Mouse (Mus musculus) cerebral cortex, adult 2 months (tissue): ENCODE measurements around the gene Naa16.

Experiments
- WGBS: fragments of 180-500 bp; shearing (Covaris S2); methylation state at CpG from one replicate; pipeline ENCODE4 v1.1.7; 2018; 5-methylcytosine and 5-hydroxymethylcytosine counted together

The Naa16 gene

DNA sequence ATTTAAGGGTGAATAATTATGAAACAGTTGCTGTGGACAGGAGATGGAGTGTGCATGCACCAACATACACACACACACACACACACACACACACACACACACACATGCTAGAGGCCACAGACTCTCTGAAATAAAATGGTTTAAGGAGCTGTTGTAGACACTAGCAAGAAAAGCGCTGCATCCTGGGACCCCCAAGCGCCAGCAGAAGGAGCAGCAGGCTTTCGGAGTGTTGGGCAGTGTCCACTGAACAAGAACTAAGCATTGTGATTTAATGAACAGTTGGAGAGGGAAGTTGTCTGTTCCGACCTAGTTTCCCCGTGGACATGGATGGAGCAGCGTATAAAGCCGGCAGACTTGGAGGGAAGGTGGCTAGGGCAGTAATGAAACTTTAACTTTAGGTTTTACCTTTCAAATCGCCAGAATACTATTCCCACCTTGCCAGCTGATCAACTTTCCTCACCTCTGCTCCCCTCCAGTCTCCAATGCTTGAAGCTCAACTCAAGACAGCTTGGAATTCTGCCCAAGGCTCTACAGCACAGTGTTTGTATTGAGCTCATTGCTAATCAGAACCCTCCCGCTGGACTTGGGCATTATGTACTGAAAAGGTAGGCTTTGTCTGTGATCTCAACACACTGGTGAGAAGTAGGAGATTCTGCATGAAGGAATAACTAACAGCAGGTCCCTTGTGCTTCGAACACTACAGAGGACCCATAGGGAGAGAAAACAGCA, 66.3 kb downstream of the Naa16 start:
- WGBS = 47% methylated on average over 10 of the region's 10 CpGs

DNA sequence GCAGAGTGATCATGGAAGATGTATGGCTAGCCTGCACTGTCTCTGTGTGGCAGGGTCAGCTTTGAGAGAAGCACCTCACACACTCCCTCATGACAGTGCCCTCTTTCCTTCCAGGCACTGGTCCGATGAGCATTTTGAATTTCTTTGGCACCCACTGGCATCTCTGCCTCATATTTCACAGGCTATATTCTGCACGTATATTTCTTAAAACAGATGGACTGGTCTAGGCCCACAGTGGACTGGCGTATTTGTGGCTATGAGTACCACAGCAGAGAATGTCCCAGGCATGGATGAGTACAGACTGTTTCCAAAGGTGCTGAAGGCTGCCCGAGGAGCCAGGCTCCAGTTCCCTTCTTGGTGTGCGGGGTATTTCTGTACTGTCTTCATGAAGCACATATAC, 68.7 kb downstream of the Naa16 start:
- WGBS = 75% methylated on average over 5 of the region's 5 CpGs

DNA sequence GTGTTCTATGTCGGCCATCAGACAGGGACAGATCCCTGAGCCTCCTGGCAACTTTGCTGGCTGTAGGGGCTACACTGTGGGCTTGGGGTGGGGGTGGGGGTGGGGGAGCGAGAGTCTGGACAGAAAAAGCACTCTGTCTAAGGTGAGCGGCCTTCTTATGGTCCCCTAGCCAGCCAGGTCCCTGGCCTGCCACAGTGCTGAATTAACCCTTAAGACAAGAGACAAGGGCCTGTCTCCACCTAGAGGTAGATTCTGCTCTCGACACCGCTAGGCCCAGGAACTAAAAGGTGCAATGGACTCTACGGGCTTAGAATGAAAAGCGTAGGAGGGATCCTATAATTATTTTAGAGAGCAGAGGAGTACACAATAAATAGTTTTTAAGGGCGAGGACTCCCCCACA, 69.4 kb downstream of the Naa16 start:
- 49% methylated on average over 8 of the region's 8 CpGs for WGBS

DNA sequence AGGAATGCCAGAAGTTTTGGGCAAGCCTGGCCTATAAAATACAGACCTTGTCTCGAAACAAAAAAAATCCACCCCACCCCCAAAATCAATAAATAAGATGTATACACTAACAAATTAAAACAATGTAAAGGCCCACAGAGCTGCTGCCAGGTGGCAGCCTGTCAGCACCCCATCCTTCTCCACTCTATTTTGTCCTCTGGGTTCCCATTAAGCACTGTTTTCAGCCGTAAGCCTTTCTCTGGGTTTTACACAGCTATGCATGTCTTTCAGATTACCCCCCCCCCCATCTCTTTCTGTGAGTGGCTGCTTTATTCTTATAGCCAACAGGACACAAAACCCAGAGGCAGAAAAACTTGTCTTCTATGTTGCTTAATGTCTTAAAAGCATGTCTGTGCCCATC, 73.0 kb downstream of the Naa16 start:
- 73% methylated on average over 2 of the region's 2 CpGs for WGBS

DNA sequence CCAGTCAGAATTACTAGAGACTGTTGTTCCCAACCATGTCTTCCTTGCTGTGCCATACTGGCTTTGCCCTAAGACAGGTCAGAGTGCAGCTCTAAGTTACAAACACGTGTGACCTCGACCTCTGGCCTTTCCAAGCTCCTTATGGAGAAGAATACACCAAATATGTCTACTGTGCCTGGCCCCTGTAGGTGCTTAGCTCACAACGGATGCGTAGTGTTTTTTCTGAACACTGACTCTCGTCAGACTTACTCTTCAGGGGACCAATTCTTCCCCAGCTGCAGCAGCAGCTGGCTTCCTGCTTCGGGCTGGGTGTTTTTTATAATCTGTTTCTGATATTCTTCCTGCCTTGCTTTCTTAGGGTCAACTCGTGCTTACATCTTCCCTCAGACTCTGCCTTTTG, 74.7 kb downstream of the Naa16 start:
- WGBS = 72% methylated on average over 7 of the region's 7 CpGs

DNA sequence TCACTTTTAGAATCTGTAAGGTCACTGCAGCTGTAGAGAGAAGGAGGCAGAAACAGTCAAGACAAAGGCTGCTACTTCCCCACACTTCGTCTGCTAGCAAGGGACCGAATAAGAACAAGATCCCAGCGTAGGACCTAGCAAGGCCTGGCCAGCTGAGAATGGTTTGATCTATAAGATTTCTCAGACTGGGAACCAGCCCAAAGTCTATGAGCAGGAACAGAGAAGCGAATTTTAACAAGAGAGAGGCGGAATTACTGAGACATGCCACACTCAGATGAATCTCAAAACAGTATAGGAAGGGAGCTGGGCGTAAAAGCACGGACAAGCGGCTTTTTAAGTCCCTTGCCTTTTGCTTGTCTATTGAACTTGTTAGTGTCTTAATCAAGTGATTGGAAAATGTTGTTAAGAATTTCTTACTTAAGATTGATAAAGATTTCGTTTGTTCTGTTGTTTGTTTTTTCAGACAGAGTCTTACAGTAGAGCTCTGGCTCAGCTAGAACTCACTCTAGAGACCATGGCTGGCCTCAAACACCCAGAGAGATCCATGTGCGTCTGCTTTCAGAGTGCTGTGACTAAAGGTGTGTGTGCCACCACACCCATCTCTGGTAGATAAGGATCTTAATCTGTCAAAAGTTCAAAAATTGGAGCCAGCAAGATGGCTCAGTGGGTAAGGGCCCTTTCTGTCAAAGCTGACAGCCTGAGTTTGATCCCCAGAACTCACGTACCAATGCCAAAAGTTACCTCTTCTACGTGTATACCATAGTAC, 76.2 kb downstream of the Naa16 start:
- WGBS = 62% methylated on average over 12 of the region's 12 CpGs

DNA sequence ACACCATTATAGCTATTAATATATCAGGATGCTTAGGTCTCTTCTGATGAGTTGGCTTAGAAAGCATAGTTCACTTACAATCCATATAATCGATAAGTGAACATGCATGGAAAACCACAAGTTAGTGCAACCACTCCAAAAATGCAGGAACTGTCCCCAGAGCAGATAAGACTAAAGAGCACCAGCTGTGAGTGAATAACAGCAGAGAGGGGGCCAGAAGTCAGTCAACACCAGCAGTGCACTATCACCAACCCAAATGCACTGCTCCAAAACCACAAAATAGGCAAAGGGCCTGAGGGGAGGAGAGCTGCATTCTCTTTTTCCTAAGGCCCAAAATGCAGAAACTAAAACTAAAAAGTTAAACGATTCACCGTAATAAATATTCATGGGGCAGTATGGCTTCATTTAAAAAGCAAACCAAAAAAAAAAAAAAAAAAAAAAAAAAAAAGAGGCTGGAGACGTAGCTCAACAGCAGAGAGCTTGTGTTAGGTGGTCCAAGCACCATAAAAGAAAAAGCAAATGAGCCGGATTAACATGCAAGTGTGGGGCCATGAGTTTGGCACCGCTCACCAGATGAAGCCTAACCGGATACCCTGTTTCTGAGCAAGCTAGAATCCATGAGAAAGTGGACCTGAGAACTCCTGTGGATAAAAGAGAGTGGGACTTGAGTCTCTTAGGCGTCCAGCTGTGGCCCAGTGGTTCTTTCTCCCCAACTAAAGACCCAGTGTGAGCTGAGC, 77.0 kb downstream of the Naa16 start:
- 51% methylated on average over 8 of the region's 8 CpGs for WGBS

DNA sequence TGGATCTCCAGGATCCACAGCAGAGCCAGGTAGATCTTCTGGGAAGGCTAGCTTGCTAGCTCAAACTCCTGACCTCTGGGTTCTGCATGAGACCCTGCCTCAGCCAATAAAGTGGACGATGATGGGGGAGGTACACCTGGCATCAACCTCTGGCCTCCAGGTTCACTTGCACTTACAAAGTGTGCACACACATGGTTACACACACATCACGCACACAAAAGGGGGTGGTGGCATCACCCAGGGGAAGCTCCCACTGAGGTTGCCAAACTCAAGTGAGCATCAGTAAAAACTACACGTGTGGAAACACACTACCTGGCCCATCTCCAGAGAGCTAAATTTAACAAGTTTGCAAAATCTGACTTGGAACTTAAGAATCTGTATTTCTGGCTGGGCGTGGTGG, 77.9 kb downstream of the Naa16 start:
- 65% methylated on average over 4 of the region's 4 CpGs for whole genome bisulfite sequencing

DNA sequence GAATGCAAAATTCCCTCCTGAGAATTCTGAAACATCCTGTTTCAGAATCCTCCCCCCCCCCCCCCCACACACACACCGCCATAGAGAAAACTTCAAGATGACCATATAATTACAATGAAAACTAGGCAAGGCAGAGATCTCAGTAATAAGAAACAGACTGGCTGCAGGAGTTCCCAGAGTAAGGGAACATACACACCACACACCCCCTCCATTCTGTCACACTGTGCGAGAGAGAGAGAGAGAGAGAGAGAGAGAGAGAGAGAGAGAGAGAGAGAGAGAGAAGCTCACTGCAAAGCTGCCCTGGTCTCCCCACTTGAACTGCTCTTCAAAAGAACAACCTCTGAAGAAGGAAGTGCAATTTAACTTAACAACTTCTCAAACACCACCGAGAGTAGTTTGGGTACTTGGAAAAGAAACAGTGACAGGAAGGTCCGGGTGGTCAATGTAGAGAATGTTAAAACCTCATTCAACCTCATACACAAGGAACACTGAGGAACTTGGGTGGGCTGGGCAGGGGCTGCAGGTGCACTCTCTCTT, 78.6 kb downstream of the Naa16 start:
- 33% methylated on average over 4 of the region's 4 CpGs for WGBS

DNA sequence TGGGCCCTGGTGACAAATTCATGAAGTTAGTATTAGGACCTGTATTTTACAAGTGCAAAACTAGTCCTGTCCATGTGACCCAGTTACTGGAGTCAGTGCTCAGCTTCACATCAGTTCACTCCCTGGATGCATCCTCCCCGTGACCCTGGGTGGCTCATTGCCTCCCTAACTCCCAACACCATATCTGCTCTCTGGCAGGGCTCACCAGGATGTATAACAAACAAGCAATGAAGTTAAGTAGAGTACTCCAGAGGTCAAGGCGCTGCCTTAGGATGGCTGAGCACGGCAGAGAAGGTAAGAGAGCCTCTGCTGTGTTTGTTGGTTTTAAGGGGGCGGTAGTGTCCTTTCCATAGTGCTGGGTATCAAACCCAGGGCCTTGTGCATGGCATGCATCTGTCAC, 81.5 kb downstream of the Naa16 start:
- 85% methylated on average over 4 of the region's 4 CpGs for WGBS

DNA sequence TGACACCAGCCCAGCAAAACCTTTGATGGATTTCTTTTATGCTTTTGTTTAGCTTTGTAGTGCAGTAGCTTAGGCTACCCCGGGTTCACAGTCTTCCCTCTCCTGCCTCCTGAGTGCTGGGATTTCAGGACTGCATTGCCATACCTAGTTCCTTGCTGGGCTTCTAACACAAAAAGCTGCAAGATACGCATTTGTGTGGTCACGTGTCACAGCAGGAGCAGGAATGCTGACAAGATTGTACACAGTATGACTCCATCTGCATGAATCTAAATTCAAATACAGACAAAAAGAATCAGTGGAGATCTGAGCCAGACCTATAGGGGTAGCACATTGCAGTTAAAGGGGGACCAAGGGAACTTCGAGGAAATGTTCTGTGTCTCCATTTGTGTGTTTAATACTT, 82.2 kb downstream of the Naa16 start:
- WGBS = 65% methylated on average over 4 of the region's 4 CpGs

DNA sequence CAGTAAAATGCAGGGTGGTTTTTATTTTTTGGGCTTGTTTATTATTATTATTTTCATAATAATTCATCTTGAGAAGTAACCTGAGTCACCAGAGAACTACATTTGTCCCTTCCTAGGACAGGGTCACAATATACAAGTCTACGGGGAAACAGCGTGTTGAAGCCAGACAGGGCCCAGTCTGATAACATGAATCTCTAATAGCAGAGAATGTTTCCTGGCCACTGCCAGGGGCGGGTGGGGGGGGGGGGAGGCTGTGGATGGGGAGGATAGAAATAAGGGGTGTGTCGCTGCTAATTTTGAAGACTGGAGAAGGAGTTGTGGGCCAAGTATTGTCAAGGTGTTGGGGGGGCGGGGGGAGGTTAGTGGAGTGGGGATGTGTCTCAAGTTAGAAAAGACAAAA, 82.7 kb downstream of the Naa16 start:
- WGBS = 90% methylated on average over 5 of the region's 5 CpGs

DNA sequence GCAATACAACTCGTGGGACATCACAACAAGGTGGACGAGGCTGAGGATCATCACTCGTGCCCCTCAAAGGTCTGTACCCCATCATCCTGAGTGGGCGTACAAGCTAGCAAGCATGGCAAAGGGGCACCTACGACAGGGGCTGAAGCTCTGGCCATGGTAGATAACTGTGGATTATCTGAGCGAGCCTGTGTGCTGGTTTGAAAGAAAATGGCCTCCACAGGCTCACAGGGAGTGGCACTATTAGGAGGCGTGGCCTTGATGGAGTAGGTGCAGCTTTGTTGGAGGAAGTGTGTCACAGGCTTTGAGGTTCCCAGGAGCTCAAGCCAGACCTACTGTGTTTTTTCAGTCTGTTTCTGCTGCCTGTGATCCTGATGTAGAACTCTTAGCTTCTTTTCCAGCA, 83.4 kb downstream of the Naa16 start:
- WGBS = 92% methylated on average over 7 of the region's 7 CpGs

DNA sequence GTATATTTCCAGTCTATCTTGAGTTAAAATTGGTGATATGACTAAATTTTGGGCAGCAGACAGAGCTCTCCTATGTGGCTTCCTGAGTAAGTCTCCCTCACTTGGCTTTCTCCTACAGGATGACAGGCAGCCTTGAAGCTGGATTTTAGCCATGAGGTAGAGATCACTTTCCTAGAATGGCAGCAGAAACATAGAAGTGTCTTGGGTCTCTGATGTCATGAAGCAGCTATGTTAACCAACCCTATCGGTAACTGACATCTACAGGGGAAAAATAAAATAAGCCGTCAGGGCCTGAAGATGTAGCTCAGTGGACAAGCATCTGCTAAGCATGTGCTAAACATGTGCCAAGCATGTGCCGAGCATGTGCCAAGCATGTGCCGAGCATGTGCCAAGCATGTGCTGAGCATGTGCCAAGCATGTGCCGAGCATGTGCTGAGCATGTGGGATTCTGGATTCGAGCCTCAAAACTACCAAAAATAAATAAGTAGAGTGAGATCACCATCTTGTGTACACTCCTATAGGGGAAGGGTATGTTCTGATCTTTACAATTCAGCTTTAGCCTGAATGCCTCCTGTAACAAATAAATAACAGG, 85.6 kb downstream of the Naa16 start:
- 82% methylated on average over 6 of the region's 6 CpGs for WGBS

DNA sequence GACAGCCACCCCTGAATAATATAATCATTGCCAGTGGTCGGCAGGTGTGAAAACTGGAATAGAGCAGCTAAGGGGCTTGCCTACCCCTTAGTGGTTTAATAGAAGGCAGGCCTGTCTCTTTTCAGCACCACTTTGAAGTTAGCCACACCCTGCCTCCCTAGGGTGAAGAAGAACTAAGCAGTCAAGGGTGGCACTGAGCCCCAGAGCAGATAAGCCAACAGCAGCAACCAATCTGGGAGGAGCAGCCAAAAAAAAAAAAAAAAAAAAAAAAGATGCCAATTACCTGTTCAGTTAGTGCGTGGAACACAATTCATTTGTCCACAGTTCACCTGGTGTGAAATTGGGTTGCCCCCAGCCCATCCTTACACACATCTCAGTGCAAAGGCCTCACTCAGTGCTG, 87.4 kb downstream of the Naa16 start:
- WGBS = 94% methylated on average over 2 of the region's 2 CpGs

DNA sequence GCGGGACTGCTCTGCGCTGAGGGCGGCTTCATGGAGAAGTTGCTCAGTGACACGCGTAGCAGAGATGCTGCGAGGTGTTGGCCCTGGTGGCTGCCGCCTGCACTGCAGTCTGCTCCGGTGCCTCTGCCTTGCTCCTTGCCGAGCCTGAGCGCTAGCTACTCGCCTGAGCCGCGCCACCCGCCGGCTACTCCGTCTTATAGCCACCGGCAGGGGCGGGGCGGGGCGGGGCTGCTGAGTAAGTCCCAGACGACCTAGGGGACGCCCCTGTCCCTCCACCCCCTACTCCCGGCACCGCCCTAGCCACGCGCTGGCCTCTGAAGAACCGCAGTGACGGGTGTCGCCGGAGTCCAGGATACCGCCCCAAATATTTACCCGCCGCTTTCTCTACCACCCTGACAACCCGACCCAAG, 89.1 kb downstream of the Naa16 start, which contains the start of gene Rgcc:
Rgcc (minus strand) TSS at position 180 of the 410 bp plus-strand sequence.
- 2% methylated on average over 34 of the region's 34 CpGs for WGBS

DNA sequence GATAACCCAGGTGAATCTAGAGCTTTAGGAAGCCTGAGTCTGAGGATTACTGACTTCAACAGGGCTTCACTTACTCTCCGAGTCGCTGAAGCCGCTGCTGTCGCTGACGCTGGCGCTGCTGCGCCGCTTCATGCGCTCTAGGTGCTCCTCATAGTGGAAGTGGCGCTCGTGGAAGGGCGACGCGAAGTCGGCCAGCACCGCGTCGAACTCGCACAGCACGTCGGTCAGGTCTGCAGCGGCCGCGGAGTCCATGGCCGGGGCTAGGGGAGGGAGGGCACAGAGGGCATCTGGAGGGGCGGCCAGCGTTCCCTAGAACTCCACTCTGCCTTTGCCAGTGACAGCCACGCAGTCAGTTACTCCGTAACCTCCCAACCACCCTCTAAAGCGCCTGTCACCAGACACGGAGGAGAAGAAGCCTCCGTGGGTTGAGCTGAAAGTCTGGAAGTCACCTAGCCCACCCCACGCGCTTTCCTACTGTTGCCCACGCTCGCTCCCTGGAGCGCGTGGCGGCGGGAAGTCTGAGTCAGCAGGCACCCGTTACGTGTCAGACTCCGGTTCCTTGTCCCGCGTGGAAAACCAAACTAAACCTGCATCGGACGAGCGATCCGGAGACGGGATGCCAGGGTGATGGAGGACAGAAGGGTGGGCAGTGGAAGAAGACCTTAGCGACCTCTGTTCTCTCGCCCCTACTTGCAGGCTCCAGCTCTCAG, 89.8 kb downstream of the Naa16 start:
- WGBS = under 1% methylated on average over 52 of the region's 52 CpGs

DNA sequence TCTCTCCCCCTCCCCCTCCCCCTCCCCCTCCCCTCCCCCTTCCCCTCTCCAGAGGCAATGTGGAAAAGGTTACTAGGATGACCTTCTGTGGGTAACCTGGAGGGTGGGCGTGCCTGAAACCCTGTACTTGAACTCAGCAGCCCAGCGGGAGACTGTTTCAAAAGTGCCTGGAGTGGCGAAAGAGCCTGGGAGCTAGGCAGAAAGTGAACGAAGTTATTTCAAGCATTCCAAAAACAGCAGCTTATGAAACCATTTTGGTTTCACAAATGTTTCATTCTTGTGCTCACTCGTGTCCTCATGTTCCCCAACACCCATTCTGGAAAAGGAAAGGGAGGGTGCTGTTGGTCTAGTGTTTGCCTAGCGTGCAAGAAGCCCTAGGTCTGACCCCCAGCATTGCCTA, 90.8 kb downstream of the Naa16 start:
- 9% methylated on average over 6 of the region's 6 CpGs for WGBS

DNA sequence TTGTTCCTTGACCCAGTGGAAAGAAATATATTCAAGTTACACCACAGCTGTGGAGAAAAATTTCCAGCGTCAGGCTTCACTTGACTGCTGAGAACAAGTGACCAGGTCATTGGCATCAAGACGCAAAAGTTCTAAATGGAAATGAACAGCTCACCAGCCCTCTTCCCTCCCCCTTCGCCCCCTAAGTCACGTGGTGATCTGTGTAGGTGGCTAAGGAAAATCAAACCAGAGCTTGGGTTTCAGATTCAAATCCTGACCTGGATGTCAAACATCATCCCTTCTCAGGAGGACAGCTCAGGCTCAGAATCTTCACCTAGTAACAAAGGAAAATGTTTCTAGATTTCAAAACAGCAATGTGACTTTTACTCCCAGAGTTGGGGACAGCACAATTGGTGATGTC, 91.3 kb downstream of the Naa16 start:
- 33% methylated on average over 4 of the region's 4 CpGs for WGBS

DNA sequence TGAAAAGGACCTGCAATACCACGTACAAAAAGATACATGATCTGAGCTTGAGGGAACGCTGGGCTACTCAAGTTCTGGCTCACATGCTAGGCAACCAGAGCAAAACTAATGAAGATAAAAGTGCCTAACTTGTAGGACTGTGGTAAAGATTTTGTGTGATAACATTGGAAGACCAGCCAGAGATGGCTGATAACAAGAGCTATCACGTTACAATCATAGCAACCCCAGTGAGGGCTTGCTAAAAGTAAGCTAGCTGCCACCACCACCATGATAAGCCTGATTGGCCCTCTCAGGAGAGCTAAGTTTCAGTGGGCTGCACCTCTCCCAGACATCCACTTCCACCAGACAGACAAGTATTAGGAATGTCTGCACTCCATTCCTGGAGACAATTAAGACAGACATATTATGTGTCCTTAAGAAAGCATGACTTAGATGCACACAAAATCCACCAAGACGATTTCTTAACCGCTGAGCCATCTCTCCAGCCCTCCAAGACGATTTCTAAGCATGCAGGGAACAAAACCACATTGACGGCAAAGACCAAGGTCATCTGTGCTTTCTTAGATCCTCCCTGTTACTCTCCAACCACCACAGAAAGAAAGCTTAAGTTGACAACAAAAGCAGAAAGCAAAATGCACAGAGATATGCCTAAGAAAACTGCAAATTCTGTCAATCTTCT, 92.1 kb downstream of the Naa16 start:
- 46% methylated on average over 7 of the region's 7 CpGs for WGBS

DNA sequence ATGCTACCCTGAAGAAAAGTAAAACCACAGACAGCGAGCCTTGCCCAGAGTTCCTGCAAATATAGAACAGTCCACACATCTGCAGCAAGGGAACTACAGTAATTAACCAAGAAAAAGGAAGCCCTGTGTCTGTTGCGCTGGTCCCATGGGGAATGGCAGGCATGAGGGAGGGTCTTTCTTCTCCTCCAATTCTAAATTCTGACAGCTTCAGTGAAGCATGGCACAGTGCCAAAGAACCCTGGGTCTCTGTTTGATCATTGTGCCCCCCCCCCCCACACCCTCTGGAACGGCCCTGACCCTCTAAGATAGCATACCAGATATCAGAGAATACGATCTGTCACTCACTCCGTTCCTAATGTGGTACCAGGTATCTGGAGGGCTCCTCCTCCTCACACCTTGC, 93.7 kb downstream of the Naa16 start:
- 59% methylated on average over 5 of the region's 5 CpGs for WGBS
